Mouse (Mus musculus): ENCODE measurements around the gene Pramel4.
"Not testable (repeated sequence)": the region's sequence is repeated elsewhere in the genome, so short reads cannot be mapped to it uniquely, and the experiment has no call there.

The Pramel4 gene

DNA sequence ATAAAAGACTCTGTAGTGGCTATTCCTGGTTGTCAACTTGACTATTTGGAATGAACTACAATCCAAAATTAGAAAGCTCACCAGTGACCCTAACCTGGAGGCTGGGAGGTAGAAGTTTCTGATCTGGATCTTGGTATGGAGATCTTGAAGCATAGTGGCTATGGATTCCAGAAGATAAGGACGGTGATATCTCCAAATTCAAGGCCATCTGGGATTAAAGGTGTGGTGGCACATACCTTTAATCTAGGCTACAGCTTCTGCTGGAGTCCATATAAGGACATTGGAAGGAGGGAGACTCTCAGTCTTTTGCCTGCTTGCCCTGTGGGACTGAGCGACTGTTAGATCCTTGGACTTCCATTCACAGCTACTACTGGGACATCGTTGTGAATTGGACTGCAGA lies at the start of gene Pramel4:
TSS of gene Pramel4 (plus strand) at position 301 of the 400 bp plus-strand sequence.
- not testable (repeated sequence) for ATAC-seq (ENCODE audit: insufficient number of reproducible peaks, low FRiP score, low TSS enrichment)

GRCm38 (mm10) chr4:144106174-144106573 lies 47.2 kb downstream of the Pramel4 start, which contains the start of gene Gm13102:
Gm13102 (plus strand) TSS chr4:144106474.
- ATAC-seq (ENCODE audit: insufficient number of reproducible peaks, low FRiP score, low TSS enrichment), result not testable (repeated sequence)

Data from cerebellum, adult (tissue).